Mouse (Mus musculus): ENCODE results near the gene Hcrt.

Gene Hcrt

GRCm38 (mm10) chr11:100769980-100770379, 7.2 kb upstream of the Hcrt start:
- in situ Hi-C loops (cut with MboI; ENCODE audit: low sequenced_read_pairs), result no loop called here

GRCm38 (mm10) chr11:100767871-100768270, 5.1 kb upstream of the Hcrt start:
- in situ Hi-C loops (cut with MboI; ENCODE audit: low sequenced_read_pairs), result no loop called here

DNA sequence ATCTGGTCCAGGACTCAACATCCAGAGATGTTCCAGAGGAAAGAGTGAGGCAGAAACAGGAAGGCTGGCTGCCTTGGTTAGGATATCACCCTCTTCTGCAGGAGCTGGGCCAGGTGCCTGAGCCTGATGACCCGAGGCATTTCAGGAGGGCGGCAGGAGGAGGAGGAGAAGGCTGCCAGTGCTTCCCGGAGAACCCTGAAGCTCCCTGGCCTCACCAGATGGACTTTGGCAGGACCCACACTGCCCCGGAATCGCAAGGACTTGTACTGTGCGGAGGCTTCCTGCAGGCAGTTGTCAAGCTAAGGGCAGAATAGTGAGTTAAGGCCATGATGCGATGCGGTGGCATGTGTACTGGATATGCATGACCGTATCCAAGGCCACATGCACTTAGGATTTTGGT, 4.0 kb upstream of the Hcrt start:
- in situ Hi-C loops (cut with MboI; ENCODE audit: low sequenced_read_pairs), result no loop called here

GRCm38 (mm10) chr11:100761547-100762045, 1.1 kb downstream of the Hcrt start:
- in situ Hi-C loops (cut with MboI; ENCODE audit: low sequenced_read_pairs), result no loop called here

DNA sequence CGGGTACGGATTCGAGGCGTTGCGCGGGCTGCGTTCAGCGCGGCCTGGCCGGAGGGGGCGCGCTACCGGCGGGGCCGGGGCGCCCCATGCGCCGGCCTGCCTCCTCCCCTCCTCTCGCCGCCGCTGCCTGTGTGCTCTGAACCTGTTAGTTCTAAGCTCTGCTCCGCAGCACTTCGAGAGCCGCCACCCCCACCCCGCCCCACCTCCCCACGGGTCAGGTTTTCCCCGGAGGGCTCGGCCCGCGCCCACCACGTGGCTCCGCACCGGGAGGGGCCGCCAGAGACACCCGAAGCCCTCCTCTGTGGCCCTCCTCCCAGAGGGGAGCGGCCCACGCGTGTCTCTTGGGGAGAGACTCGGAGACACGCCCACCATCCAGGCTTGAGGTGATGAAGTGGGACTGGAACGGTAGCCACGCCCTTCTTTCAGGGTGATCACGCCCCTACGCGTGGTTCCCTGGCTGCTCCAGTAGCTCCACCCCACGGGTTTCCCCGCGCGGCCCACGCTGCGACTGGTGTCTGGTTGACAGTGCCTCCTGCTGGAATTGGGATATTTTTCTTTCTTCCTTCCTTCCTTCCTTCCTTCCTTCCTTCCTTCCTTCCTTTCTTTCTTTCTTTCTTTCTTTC, 3.0 kb downstream of the Hcrt start, which contains the start of gene Kcnh4:
Gene Kcnh4, minus strand, starts transcription at position 332 of the 623 bp plus-strand sequence.
- in situ Hi-C loops (cut with MboI; ENCODE audit: low sequenced_read_pairs), result no loop called here

DNA sequence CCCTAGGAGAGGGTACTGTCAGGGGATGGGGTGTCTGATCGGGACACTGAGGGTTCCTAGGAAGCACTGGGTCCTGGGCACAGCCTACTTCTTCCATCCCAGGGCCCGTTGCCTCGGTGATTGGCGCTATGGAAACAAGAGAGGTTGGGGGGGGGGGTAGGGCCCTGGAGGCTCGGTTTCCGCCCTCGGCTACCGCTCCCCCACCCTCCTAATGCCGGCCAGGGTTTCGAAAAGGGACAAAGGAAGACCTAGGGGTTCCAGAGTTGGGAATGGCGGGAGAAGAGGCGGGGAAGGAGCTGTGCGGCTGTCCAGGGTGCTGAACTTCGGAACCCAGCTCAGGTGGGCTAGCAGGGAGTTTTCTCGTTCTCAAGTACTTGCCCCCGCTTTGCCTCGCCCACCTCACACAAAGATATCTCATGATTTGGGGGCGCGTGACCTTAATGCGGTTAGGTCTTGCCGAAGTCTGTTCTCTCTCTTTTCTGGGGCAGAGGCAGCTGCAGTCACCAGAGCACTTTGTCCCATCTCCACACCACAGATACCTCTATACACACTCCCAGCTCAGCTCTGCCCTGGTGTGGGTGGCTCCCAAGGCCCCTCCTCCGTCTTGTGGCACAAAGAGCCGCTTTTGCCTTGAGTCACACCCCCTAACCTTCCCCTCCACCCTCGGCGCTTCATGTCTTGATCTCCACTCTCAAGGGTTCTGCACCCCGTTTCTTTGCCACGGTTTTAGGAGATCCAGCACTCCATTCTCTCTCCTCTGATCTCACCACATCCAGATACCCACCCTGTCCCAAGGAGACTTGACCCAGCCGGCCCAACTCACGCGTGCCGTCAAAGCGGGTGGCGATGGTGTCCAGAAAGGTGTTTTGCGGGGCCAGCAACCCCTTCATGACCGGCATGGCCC, 3.8 kb downstream of the Hcrt start:
- in situ Hi-C loops (cut with MboI; ENCODE audit: low sequenced_read_pairs), result no loop called here

DNA sequence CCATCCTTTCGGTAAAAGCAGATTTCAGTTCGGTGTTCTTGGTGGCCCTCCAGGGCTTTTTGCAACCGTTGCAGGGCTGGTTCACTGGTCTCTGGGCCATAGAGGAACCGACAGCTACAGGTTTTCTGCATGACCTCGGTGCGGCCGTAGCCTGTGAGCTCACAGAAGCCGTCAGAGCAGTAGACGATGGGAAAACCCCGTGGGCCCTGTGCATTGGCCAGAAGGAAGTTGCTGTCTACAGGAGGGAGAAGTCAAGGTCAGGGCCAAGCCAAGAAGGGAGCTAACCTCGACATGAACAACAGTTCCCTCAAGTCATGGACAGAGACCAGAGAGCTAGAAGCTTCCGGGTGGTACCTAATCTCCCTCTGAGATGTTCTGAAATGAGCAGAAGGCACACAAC, 5.2 kb downstream of the Hcrt start:
- in situ Hi-C loops (cut with MboI; ENCODE audit: low sequenced_read_pairs), result no loop called here

GRCm38 (mm10) chr11:100756476-100756875, 6.3 kb downstream of the Hcrt start:
- in situ Hi-C loops (cut with MboI; ENCODE audit: low sequenced_read_pairs), result no loop called here

DNA sequence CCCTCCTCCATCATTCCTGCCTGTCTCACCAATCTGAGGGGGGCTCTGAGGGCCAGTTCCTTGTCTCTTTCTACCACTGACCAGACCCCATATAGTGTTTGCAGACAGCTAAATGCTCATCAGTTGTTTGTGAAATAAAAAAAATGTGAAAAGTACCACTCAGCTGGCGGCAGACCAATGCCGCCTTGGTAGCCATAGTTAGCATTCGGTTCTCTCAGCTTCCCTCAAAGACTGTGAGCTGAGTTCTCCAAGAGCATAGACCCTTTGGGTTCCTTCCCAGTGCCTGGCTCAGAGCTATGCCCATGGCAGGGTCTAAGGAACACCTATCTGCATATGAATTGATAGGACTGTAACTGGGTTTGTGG, 8.1 kb downstream of the Hcrt start:
- in situ Hi-C loops (cut with MboI; ENCODE audit: low sequenced_read_pairs), result no loop called here

DNA sequence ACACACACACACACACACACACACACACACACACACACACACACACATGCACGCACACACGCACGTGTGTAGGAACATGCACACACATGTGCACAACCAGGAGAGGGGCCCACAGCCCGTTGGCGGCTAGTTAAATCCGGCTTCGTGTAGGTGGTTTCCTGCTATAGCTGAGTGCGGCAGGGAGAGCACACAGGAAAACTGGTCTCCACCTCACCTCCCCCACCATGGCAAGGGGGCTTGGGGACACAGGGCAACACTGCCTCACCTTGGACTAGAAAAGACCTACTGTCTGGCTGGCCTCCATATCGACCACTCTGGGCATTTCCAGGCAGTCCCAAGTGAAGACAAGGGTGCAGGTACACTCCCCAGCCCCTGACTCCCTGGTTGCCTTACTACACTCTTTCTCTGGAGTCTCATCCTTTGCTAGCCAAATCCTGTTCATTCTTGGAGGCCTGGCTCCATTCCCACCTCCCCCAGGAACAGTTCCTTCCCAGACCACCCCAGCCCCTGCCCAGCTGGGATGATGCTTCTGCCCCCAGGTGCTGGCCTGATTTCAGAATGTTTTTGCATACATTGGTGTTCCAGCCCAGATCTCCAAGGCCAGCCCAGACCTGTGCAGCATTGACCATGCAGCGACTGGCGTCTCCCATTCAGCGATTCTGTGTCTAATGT, 8.6 kb downstream of the Hcrt start:
- in situ Hi-C loops (cut with MboI; ENCODE audit: low sequenced_read_pairs), result no loop called here

DNA sequence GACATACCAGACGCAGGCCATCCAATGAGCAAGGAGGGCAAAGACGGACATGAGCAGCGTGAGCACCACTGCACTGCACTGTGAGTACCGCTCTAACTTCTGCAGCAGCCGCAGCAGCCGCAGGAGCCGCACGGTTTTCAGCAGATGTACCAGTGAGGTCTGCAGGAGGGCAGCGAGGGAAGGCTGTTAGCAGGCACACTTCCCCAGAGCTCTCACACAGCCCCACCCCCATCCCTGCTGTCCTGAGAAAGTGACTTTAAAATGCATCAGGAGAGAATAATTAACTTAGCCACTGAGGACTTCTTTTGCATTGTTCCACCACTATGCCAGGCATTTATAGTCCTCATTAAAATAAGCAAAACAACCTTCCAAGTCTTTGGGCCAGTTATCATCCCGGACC, 10.4 kb downstream of the Hcrt start:
- in situ Hi-C loops (cut with MboI; ENCODE audit: low sequenced_read_pairs), result no loop called here

DNA sequence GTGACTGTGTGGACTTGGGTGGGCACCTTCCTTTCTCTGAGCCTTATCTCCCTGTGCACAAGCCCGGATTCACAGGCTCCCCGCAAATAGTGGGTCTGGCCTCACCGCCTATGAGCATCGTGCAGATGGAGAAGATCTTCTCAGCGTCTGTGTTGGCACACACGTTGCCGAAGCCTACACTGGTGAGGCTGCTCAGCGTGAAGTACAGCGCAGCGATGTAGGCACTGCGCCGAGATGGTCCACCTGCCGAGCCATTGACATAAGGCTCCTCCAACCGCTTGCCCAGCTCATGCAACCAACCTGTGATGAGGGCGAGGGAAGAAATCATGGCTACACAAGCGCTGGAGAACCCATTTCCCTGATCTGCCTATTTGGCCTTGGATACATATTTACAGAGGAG, 12.6 kb downstream of the Hcrt start:
- in situ Hi-C loops (cut with MboI; ENCODE audit: low sequenced_read_pairs), result no loop called here

DNA sequence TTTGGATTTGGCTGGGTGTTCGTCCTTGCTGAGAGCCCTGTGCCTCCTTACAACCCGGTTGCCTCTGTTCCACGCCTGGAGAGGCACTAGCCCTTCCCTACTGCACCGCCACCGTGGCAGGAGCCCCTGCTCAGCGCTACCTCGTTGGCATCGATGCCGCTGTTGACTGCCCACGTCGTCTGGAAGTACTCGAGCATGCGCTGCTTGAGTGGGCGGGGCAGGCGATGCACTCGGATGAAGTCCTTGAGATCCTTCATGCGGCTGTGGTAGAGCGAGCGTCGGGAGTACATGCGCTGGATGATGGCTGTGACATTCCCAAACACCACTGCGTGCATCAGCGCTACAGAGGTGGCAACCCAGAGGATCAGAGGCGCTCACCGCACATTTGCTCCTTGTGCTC, 13.3 kb downstream of the Hcrt start:
- in situ Hi-C loops (cut with MboI; ENCODE audit: low sequenced_read_pairs), result no loop called here

- in situ Hi-C loops (cut with MboI; ENCODE audit: low sequenced_read_pairs), result no loop called here
Observed at GRCm38 (mm10) chr11:100748620-100749019, 14.1 kb downstream of the Hcrt start.

GRCm38 (mm10) chr11:100747114-100747513, 15.6 kb downstream of the Hcrt start:
- in situ Hi-C loops (cut with MboI; ENCODE audit: low sequenced_read_pairs), result no loop called here

- in situ Hi-C loops (cut with MboI; ENCODE audit: low sequenced_read_pairs), result no loop called here
Observed at GRCm38 (mm10) chr11:100746546-100746945, 16.2 kb downstream of the Hcrt start.

- in situ Hi-C loops (cut with MboI; ENCODE audit: low sequenced_read_pairs), result no loop called here
Observed at GRCm38 (mm10) chr11:100745085-100745484, 17.6 kb downstream of the Hcrt start.

DNA sequence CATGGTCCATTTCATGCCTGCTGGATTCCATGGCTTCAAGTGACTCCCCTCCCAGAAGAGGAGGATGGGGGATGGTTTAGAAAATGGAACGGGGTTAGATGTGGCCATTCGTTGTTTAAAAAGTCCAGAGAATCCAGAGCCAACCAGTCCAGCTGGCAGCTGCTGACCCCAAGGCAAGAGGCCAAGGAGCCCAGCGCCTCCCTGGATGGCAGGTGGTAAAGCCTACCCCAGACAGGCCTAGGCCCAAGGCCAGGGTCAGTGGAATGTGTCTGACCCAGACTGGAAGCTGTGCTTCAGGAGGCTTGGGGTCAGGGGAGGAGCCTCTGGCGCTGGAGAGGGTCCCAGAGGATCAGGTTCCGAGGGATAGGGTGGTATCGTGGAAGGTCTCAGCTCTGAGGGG, 21.4 kb downstream of the Hcrt start:
- in situ Hi-C loops (cut with MboI; ENCODE audit: low sequenced_read_pairs), result no loop called here

- in situ Hi-C loops (cut with MboI; ENCODE audit: low sequenced_read_pairs), result no loop called here
Observed at GRCm38 (mm10) chr11:100738749-100739148, 24.0 kb downstream of the Hcrt start.

DNA sequence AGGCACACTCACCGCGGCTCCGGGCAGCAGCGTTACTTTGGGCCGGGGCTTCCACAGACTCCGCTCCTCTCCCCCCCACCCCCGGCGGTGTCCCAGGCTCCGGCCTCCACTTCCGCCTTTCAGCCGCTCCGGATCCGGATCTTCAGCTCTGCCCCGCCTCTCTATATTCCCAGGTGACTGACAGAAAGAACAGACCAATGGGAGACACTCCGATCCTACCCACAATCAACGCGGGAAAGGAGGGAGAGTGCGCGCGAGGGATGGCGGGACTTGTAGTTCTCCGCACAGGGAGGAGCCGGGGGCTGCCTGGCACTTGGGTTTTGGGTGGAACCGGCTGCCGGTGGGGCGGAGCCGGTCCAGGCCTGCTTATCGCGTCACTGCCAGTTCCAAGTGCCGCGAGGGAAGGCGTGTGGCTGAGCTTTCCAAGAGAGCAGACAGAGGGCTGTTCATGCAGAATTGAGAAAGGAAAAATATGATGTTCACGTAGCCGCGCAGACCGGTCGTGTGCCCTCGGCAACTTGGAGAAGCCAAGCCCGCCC, 24.6 kb downstream of the Hcrt start, which contains the start of gene Rab5c:
Gene Rab5c, minus strand, starts transcription at position 150 of the 539 bp plus-strand sequence.
- in situ Hi-C loops (cut with MboI; ENCODE audit: low sequenced_read_pairs), result no loop called here

DNA sequence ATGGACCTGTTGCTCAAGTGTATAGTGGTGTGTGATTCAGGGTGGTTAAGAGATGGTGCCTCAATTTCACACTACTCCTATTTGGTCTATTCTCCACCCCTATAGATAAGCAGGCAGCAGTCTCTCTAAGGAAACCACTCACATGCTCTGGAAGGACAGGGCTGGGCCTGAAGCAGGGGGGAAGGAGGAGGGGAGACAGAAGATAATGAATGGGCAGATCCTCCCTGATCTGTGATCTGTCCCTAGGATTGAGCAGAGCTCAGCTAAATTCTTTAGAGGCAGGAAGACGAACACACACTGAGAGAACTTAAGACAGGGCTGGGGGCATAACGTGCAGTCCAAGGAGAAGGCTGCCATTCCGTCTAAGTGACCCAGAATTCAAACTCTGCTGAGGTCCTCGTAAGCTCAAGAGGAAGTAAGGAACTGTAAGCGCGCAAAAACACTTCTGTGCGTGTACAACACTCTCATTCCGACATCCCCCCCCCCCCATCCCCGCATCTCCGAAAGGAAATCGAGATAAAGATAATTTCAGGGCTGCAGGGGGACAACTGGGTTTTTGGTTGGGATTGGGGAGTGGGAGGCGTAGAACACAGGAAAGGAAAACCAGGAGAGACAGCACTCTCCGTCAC, 25.5 kb downstream of the Hcrt start:
- in situ Hi-C loops (cut with MboI; ENCODE audit: low sequenced_read_pairs), result no loop called here

Measured in CH12F3 (cell line).